Mouse (Mus musculus) gastrocnemius, postnatal 10 days (tissue): ENCODE data around the gene Csf1. TPM values are rescaled to one million over a fixed set of nuclear protein-coding genes. Genes with fewer than 3 reads are reported as not detected.

Experiments
- DNase-seq: peaks from one replicate; pipeline ENCODE4 v3.0.0; 2021; ENCODE audit warnings: mixed read lengths
- long read RNA-seq, 2 experiments: library from polyadenylated mRNA; stranded (forward); transcript quantifications; one replicate each; pipeline ENCODE4 v2.0.0; 2021
- total RNA-seq, 2 experiments: library from RNA; stranded (reverse); gene quantifications; 2 replicates each; pipeline ENCODE4 v1.2.3; 2021

Csf1 gene
- total RNA-seq: 10 to 100 TPM; 14.2 to 21.4 TPM
- long read RNA-seq, experiment 1, full-length matches to known transcripts: 10 of 15 reads
- long read RNA-seq, experiment 1, partial matches to known transcripts: 5 of 15 reads
- long read RNA-seq, experiment 1, other reads (novel, unspliced or antisense): 0 of 15 reads
- long read RNA-seq, experiment 2, full-length matches to known transcripts: 9 of 15 reads
- long read RNA-seq, experiment 2, partial matches to known transcripts: 3 of 15 reads
- long read RNA-seq, experiment 2, other reads (novel, unspliced or antisense): 3 of 15 reads

DNA sequence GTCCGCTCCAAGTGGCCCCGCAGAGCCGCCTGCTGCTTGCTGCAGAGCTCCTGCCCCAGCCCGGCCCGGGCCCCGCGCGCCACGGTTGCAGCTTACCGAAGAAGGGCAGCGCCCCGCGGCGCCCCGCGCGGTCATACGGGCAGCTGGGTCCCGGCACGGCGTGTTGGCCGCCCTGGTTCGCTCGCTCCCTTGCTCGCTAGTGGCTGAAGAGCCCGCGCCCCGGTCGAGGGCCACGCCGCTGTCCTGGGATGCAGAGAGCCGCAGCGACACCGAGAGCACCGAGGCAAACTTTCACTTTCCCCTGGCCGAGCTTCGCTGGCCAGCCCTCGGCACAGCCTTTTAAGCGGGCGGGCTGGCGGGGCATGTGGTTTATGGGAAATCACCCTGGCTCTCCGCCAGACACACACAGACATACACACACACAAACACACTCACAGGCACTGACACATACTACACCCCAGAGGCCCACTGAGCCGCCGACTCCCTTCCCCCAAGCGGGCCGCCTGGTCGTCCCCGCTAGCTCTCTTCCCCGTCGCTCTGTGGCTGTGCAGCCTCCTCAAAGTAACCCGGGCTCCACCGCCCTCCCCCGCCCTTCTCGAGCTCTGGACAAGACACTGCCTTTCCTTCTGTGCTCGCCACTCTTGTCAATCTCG, at the start of gene Csf1:
Gene Csf1, minus strand, starts transcription at position 541 of the 653 bp plus-strand sequence.
- DNase-seq: peak; percentile 85

DNA sequence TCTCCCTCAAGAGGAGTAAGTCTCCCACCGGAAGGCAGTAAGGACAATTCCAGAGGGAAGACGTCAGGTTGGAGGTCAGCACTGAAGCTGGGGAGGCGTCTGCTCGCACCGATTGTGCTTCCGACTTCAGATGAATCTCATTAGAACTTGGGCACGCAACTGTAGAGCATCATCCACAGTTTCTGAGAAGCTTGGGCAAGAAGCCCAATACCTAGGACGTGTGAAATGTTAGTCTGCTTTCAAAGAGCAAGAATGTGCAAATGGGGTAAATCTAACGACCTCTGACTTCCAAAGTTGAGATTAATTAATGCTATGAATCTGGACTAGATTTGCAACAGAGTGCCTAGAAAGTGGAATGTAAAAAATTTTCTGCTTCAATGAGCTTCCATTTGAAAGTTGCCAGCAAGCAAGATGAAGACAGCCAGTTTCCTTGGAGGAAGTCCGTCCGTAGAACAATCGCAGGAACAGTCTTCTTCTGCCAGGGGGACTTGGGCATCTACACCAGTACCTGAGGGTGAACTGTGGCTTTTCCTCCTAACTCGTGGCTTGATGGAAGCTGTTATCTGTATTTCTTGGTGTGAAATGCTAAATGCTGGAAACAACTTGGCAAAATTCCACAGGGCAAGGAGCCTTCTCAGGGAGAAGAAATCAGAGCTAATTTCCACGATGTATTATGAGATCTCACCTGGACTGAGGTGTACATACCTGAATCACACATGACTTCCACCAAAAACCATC, 47.9 kb upstream of the Csf1 start:
- DNase-seq: no peak

- DNase-seq: no peak
These were observed 47.2 kb upstream of the Csf1 start for GRCm38 (mm10) chr3:107807386-107807974.

GRCm38 (mm10) chr3:107806916-107807315, 46.6 kb upstream of the Csf1 start:
- DNase-seq: no peak

- no peak for DNase-seq
These were observed 44.5 kb upstream of the Csf1 start for GRCm38 (mm10) chr3:107804799-107805198.

- DNase-seq: no peak
These were observed 42.1 kb upstream of the Csf1 start for GRCm38 (mm10) chr3:107802185-107802946.

GRCm38 (mm10) chr3:107798946-107799345, 38.7 kb upstream of the Csf1 start:
- no peak for DNase-seq

DNA sequence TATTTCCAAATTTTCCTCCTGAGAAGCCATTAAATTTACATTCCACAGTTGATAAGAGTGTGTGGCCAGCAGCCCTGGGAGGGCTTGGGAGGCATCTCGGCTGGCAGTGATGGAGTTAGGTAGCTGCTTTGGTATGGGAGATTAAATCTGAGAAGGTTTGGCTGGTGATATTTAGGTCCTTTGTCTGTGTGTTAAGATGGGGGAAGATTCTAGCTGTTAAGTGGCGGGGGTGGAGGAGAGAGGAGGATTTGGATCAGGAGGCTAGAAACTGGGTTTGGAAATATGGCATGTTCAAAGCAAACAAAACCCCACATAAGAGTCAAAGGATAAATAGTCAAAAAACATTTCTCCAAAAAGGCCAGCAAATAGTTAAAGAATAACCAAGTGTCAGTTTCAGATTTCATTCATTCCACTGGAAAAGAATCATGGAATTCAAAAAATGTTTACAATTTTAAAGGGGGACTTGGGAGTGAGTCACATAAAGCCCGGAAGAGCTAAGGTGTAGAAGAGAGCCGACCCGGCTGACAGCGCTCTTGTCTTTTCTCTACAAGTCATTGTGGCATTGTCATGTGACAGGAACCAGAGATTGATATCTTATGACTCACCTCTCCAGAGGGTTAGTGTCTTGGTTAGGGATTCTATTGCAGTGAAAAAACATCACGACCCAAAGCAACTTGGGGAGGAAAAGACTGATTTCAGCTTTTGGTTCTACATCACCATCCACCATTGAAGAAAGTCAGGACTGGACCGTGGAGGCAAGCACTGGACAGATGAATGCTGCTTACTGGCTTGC, 36.1 kb upstream of the Csf1 start:
- DNase-seq: no peak

GRCm38 (mm10) chr3:107794890-107795289, 34.6 kb upstream of the Csf1 start:
- no peak for DNase-seq

DNA sequence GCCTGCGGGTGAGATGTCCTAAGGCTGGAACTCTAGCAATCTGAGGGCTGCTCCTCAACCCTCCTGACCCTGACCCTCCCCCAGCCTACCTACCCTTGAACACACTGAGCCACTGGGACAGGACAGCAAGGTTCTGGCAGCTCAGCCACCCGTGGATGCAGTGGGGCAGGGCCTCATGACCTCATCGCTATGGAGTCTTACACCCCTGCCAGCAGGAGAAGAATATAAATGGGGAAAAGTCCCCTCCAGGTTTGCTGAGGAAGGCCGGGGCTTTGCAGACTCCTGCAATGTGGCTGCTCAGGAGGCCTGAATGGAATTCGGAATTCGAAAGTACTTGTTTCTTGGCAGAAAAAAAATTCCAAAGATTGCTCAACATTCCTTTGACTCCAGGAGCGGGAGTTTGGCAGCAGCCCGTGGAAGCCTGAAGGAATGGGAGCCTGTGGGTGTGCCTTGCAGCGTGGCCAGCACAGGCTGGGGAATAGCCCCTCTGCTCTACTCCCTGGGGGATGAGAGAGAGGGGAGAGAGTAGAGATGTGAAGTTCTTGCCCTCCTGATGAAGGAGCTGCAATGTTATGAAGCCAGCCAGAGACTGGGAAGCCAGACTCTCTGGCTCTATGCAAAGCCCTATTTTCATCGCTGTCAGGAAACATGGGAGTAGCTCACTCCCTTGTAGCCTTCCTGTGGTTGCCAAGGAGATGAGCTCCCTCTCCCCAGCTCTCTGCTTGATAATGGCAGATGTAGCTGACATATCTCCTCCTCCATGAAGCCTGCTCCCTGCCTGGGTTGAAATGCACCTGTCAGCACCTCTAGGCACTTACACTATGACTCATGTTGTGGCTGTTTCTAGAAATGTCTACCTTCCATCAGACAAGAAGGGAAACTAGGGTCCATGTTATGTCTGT, 33.3 kb upstream of the Csf1 start:
- DNase-seq: peak; percentile 51

GRCm38 (mm10) chr3:107792736-107793135, 32.5 kb upstream of the Csf1 start:
- DNase-seq: no peak

GRCm38 (mm10) chr3:107790766-107791303, 30.6 kb upstream of the Csf1 start:
- DNase-seq: no peak

GRCm38 (mm10) chr3:107790227-107790626, 30.0 kb upstream of the Csf1 start:
- DNase-seq: no peak

GRCm38 (mm10) chr3:107788885-107789284, 28.6 kb upstream of the Csf1 start:
- DNase-seq: no peak

DNA sequence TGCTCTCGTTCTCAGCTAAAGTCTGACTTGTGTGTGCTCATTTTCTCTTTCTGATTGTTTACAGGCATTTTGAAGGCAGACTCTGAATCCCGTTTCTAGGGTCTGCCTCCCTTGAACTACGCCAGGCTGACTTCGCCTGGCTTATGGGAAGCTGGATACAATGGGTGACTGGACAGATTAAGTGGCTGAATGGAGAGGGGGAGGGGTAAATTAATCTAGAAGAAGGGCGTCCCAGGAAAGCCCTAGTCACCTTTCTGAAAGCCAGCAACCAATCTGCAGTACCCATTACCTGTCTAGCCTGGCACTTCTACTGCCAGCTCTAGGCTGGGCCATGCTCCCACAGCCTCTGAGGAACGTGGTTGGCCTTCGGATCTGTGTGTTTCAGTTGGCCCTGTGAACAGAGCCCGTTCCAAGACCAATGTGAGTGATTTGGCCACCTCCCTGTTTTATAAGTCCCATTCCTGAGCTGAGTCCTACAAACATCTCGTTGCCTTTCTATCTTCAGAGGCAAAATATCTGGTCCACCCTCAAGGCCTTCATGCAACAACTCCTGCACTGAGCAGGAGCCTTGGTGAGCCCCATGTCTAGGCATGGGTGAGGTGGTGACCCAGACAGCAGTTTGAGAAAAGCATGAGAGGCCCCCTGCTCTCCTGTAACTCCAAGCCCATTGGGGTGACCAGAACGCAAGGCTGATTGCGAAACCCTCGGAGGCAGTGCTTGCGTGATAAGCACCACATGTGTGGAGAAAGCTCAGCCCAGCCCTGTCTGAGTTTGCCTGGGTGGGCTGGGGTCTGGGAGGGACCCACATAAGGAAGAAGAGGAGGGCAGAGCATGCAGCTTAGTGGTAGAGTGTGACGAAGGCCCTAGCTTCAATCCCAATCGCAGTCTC, 27.6 kb upstream of the Csf1 start:
- no peak for DNase-seq

DNA sequence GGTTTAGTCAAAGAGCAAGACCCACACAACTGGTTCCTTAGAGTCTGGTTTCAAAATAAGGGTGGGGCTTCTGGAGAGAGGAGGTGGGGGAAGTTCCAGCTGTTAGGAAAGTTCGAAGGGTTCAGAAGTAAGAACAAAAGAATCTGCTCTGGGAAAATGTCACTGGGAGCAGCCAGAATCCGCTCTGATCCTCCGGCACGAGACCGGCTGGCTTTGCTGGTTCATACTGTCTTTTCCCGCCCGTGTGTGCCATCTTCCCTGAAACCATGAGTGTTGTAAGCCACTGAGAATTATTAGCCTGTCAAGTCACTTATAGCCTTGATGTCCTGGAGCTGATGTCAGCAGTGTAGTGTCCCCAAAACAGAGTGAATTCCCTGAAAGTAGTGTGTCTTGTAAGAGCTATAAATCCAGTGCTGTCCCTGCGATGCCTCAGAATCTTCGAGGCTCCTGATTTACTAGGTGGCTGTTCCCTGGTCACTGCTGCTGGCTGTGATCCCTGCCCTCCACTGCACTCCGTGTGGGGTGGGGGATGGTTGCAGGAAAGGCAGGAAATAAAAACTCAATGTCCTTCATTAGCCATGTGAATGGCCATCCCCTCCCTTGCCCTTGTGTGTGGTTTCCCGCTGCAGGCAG, 26.8 kb upstream of the Csf1 start:
- DNase-seq: no peak

- DNase-seq: no peak
These were observed 26.1 kb upstream of the Csf1 start for GRCm38 (mm10) chr3:107786344-107786743.

GRCm38 (mm10) chr3:107785546-107785945, 25.3 kb upstream of the Csf1 start:
- no peak for DNase-seq
